Comparison of ENCODE assay signal across 8 mouse cellular contexts in genomic region chr9:114401685-114402080, GRCm38 (mm10). TPM values are rescaled to one million over a fixed set of nuclear protein-coding genes. Genes with fewer than 3 reads are reported as not detected.
DNase-seq lines count a peak whose midpoint lies in the region; ATAC-seq and TF ChIP-seq lines count a peak whose summit lies in the region.

No protein-coding gene starts in this region.

- H3K27ac ChIP-seq in heart, adult 2 months = peak overlapping the region; percentile 99
- peak overlapping the region; percentile 64 for H3K27ac ChIP-seq in ES-E14 (ENCODE audit: insufficient read depth, low read depth, low read length, poor library complexity, severe bottlenecking)
- H3K27ac ChIP-seq in embryonic facial prominence, embryonic 14.5 days (replicated peaks; ENCODE audit: low read depth, low read length) = peak overlapping the region; percentile 94
- peak overlapping the region; percentile 87 for H3K27ac ChIP-seq in kidney, adult 2 months (ENCODE audit: insufficient read depth, low read depth, low read length)
- H3K27ac ChIP-seq in stomach, embryonic 16.5 days (ENCODE audit: low read length) = peak overlapping the region; percentile 97

- H3K27me3 ChIP-seq in heart, adult 2 months (ENCODE audit: control insufficient read depth, insufficient read depth, low read length) = no peaks in the 10 kb centered on the region
- H3K27me3 ChIP-seq in embryonic facial prominence, embryonic 14.5 days (replicated peaks; ENCODE audit: control insufficient read depth, insufficient read depth, low read length) = no peaks in the 10 kb centered on the region
- no peaks in the 10 kb centered on the region for H3K27me3 ChIP-seq in kidney, adult 2 months (replicated peaks; ENCODE audit: control insufficient read depth, insufficient read depth, low read length)
- no peaks in the 10 kb centered on the region for H3K27me3 ChIP-seq in stomach, embryonic 16.5 days (ENCODE audit: control insufficient read depth, insufficient read depth, low read length)

- peak overlapping the region; percentile 70 for H3K4me2 ChIP-seq in embryonic facial prominence, embryonic 14.5 days (ENCODE audit: low read depth, low read length)
- H3K4me2 ChIP-seq in stomach, embryonic 16.5 days (ENCODE audit: low read depth, low read length) = peak overlapping the region; percentile 87

- no peaks in the 10 kb centered on the region; the same call in 1 of the 2 replicates for H3K4me1 ChIP-seq in heart, adult 2 months (ENCODE audit: control insufficient read depth, insufficient read depth, low read length)
- H3K4me1 ChIP-seq in ES-E14 (ENCODE audit: control insufficient read depth in 2 of 2, insufficient read depth in 2 of 2, low read length in 2 of 2, poor library complexity in 1 of 2) = peaks cover 6 to 7% of the 10 kb centered on the region in 2 experiments; a peak in 3 of 4 replicates
- peaks cover 5% of the 10 kb centered on the region; the same call in 1 of the 2 replicates for H3K4me1 ChIP-seq in embryonic facial prominence, embryonic 14.5 days (ENCODE audit: control insufficient read depth, insufficient read depth, low read length)
- peaks cover 9% of the 10 kb centered on the region; the same call in 1 of the 2 replicates for H3K4me1 ChIP-seq in kidney, adult 2 months (ENCODE audit: control insufficient read depth, insufficient read depth, low read length)
- peaks cover 12% of the 10 kb centered on the region for H3K4me1 ChIP-seq in stomach, embryonic 16.5 days (ENCODE audit: control insufficient read depth, insufficient read depth, low read length)

- TF ChIP-seq EP300 in heart, adult 2 months (IDR thresholded peaks at IDR 0.05; ENCODE audit: insufficient read depth, low read depth, low read length) = no peak

- peak overlapping the region; percentile 85 for H3K9ac ChIP-seq in heart, adult 2 months (ENCODE audit: low read depth, low read length)
- peak overlapping the region; percentile 90 for H3K9ac ChIP-seq in ES-E14 (ENCODE audit: insufficient read depth, low read depth, low read length, poor library complexity, severe bottlenecking)
- peak overlapping the region; percentile 92 for H3K9ac ChIP-seq in embryonic facial prominence, embryonic 14.5 days (ENCODE audit: low read depth, low read length)
- H3K9ac ChIP-seq in stomach, embryonic 16.5 days (ENCODE audit: low read length) = peak overlapping the region; percentile 93

- peak overlapping the region; percentile 95 for H3K4me3 ChIP-seq in heart, adult 2 months
- peak overlapping the region; percentile 92 to 98 for H3K4me3 ChIP-seq in ES-E14 (ENCODE audit: insufficient read depth in 1 of 2, low read depth in 1 of 2, low read length in 2 of 2, poor library complexity in 1 of 2, severe bottlenecking in 1 of 2)
- H3K4me3 ChIP-seq in embryonic facial prominence, embryonic 14.5 days (ENCODE audit: low read depth, low read length) = peak overlapping the region; percentile 72
- H3K4me3 ChIP-seq in kidney, adult 2 months (ENCODE audit: insufficient read depth, low read depth, low read length) = peak overlapping the region; percentile 94
- peak overlapping the region; percentile 93 for H3K4me3 ChIP-seq in stomach, embryonic 16.5 days (replicated peaks; ENCODE audit: low read length)

- H3K9me3 ChIP-seq in ES-E14 (ENCODE audit: control insufficient read depth, insufficient read depth, low read depth, low read length) = 0 out of 2 replicates have a peak, but pooled peaks cover 3% of the 10 kb centered on the region
- H3K9me3 ChIP-seq in embryonic facial prominence, embryonic 14.5 days (ENCODE audit: control insufficient read depth, low read length) = no peaks in the 10 kb centered on the region
- peaks cover 14% of the 10 kb centered on the region for H3K9me3 ChIP-seq in stomach, embryonic 16.5 days (replicated peaks; ENCODE audit: control insufficient read depth, low read length)

- TF ChIP-seq CTCF in heart, adult 2 months (IDR thresholded peaks at IDR 0.05) = peak; percentile 40; the same call in 1 of the 2 replicates
- no peak for TF ChIP-seq CTCF in kidney, adult 2 months (conservative IDR thresholded peaks at IDR 0.05; ENCODE audit: insufficient read depth, insufficient read length, low read depth, low read length)

- ATAC-seq in embryonic facial prominence, embryonic 14.5 days (ENCODE audit: low read depth) = no peak; the same call in 1 of the 2 replicates
- peak; percentile 41 for ATAC-seq in stomach, embryonic 16.5 days (ENCODE audit: insufficient read depth, low FRiP score)
- no peak for ATAC-seq in erythroid progenitor cell, adult 5-6 weeks (replicated peaks; ENCODE audit: low FRiP score, poor library complexity, severe bottlenecking)

- no peaks in the 10 kb centered on the region for H3K36me3 ChIP-seq in heart, adult 2 months (ENCODE audit: control insufficient read depth, insufficient read depth, low read length)
- H3K36me3 ChIP-seq in ES-E14 (ENCODE audit: control insufficient read depth, insufficient read depth, low read length, poor library complexity, severe bottlenecking) = peaks cover 29% of the 10 kb centered on the region
- peaks cover 32% of the 10 kb centered on the region for H3K36me3 ChIP-seq in embryonic facial prominence, embryonic 14.5 days (ENCODE audit: control insufficient read depth, insufficient read depth, low read length)
- no peaks in the 10 kb centered on the region for H3K36me3 ChIP-seq in kidney, adult 2 months (ENCODE audit: control insufficient read depth, insufficient read depth, low read length)
- H3K36me3 ChIP-seq in stomach, embryonic 16.5 days (ENCODE audit: control insufficient read depth, insufficient read depth, low read length) = peaks cover 29% of the 10 kb centered on the region

- no peak for TF ChIP-seq POLR2A in heart, adult 2 months (IDR thresholded peaks at IDR 0.05; ENCODE audit: insufficient read depth, low read depth, low read length)
- TF ChIP-seq POLR2A in kidney, adult 2 months (IDR thresholded peaks at IDR 0.05; ENCODE audit: low read depth, low read length) = no peak

- in situ Hi-C loops in ES-E14 (cut with MboI; ENCODE audit: low sequenced_read_pairs in 2 of 2, unreplicated experiment in 2 of 2) = no loop called here

- no peak for DNase-seq in heart, adult 2 months
- DNase-seq in heart, adult 18-20 months = no peak
- DNase-seq in ES-E14 (ENCODE audit: low read depth, low spot score) = no peak
- DNase-seq in embryonic facial prominence, embryonic 14.5 days (ENCODE audit: low spot score) = peak; percentile 58
- peak; percentile 83 for DNase-seq in kidney, adult 2 months
- DNase-seq in lung, postnatal 10 days = peak; percentile 37

- peaks cover 7% of the 10 kb centered on the region for H3K79me2 ChIP-seq in heart, adult 2 months (replicated peaks; ENCODE audit: control insufficient read depth, insufficient read depth, low read length)

- 4% methylated on average over 16 of the region's 16 CpGs for whole genome bisulfite sequencing in heart, adult 2 months
- 4% methylated on average over 16 of the region's 16 CpGs for WGBS in embryonic facial prominence, embryonic 14.5 days
- WGBS in kidney, adult 2 months = 3% methylated on average over 16 of the region's 16 CpGs
- WGBS in stomach, embryonic 16.5 days = 2% methylated on average over 16 of the region's 16 CpGs

- intact Hi-C loops in heart, adult 2 months (cut with DNase I) = loop anchor here (5.0 kb wide), 1 partner anchor 469 kb away; the partner anchor contains the start of gene Ubp1

TF ChIP-seq in ES-E14, 5 proteins besides CTCF, POLR2A, EP300 and RAD21:
- no peak for TF ChIP-seq HCFC1 (IDR thresholded peaks at IDR 0.05; ENCODE audit: borderline replicate concordance, insufficient read depth, low read length)
- TF ChIP-seq ZC3H11A (IDR thresholded peaks at IDR 0.05; ENCODE audit: borderline replicate concordance, low read depth, low read length) = no peak
- TF ChIP-seq CHD2 (IDR thresholded peaks at IDR 0.05; ENCODE audit: low read depth, low read length) = no peak
- no peak for TF ChIP-seq ZNF384 (IDR thresholded peaks at IDR 0.05; ENCODE audit: low read depth, low read length)
- TF ChIP-seq MAFK (IDR thresholded peaks at IDR 0.05; ENCODE audit: insufficient read depth, low read depth, low read length) = no peak

RNA-seq across cellular contexts. Expression of gene Tmppe, which starts 0.8 kb away (rescaled TPM):
- total RNA-seq in heart, adult 2 months (2021) = 1 to 10 TPM; 3.7 to 3.9 TPM
- polyA plus RNA-seq in heart, adult 2 months (2012; rRNA removed) = 2.7 and 4.9 TPM in 2 replicates
- total RNA-seq in heart, adult 18-20 months (2021) = 1 to 10 TPM; 3.3 to 3.8 TPM
- 37.3 and 47.1 TPM in 2 replicates for total RNA-seq in ES-E14 (2012; rRNA removed)
- polyA plus RNA-seq in embryonic facial prominence, embryonic 14.5 days (2014; fragmentation: Nextera tagmentation; extraction: Ambion mirVana) = 2.1 and 3.2 TPM in 2 replicates
- 11.4 and 15.7 TPM in 2 replicates for polyA plus RNA-seq in kidney, adult 2 months (2012; rRNA removed)
- polyA plus RNA-seq in stomach, embryonic 16.5 days (2015; fragmentation: Nextera tagmentation; extraction: Ambion mirVana) = 11.3 and 11.5 TPM in 2 replicates
- total RNA-seq in erythroid progenitor cell, adult 5-6 weeks (2015; ENCODE audit: low replicate concordance) = not detected in 2 replicates
- total RNA-seq in erythroid progenitor cell, adult 5-6 weeks (2017; ENCODE audit: low replicate concordance) = 2.3 TPM in 2 replicates

RNA-seq across cellular contexts. Expression of gene Glb1, which starts 0.8 kb away (rescaled TPM):
- total RNA-seq in heart, adult 2 months (2021) = 10 to 100 TPM; 12.2 to 14.8 TPM
- polyA plus RNA-seq in heart, adult 2 months (2012; rRNA removed) = 20.8 and 27.1 TPM in 2 replicates
- total RNA-seq in heart, adult 18-20 months (2021) = 10 to 100 TPM; 13.9 to 15.1 TPM
- total RNA-seq in ES-E14 (2012; rRNA removed) = 36.0 and 44.6 TPM in 2 replicates
- polyA plus RNA-seq in embryonic facial prominence, embryonic 14.5 days (2014; fragmentation: Nextera tagmentation; extraction: Ambion mirVana) = 42.5 and 44.6 TPM in 2 replicates
- 144 and 165 TPM in 2 replicates for polyA plus RNA-seq in kidney, adult 2 months (2012; rRNA removed)
- polyA plus RNA-seq in stomach, embryonic 16.5 days (2015; fragmentation: Nextera tagmentation; extraction: Ambion mirVana) = 73.7 and 74.2 TPM in 2 replicates
- 7.6 and 8.8 TPM in 2 replicates for total RNA-seq in erythroid progenitor cell, adult 5-6 weeks (2015; ENCODE audit: low replicate concordance)
- total RNA-seq in erythroid progenitor cell, adult 5-6 weeks (2017; ENCODE audit: low replicate concordance) = 2.3 and 3.3 TPM in 2 replicates

RNA-seq across cellular contexts. Expression of gene Crtap, which starts 11.2 kb away (rescaled TPM):
- total RNA-seq in heart, adult 2 months (2021) = 10 to 100 TPM; 28.5 to 31.2 TPM
- 67.7 and 97.4 TPM in 2 replicates for polyA plus RNA-seq in heart, adult 2 months (2012; rRNA removed)
- total RNA-seq in heart, adult 18-20 months (2021) = 10 to 100 TPM; 32.0 to 37.2 TPM
- 106 and 148 TPM in 2 replicates for total RNA-seq in ES-E14 (2012; rRNA removed)
- polyA plus RNA-seq in embryonic facial prominence, embryonic 14.5 days (2014; fragmentation: Nextera tagmentation; extraction: Ambion mirVana) = 244 and 245 TPM in 2 replicates
- 86.3 and 98.7 TPM in 2 replicates for polyA plus RNA-seq in kidney, adult 2 months (2012; rRNA removed)
- polyA plus RNA-seq in stomach, embryonic 16.5 days (2015; fragmentation: Nextera tagmentation; extraction: Ambion mirVana) = 107 and 122 TPM in 2 replicates
- total RNA-seq in erythroid progenitor cell, adult 5-6 weeks (2015; ENCODE audit: low replicate concordance) = 10.1 and 12.6 TPM in 2 replicates
- total RNA-seq in erythroid progenitor cell, adult 5-6 weeks (2017; ENCODE audit: low replicate concordance) = 1.7 and 3.5 TPM in 2 replicates

Comparison
In these comparisons a context has a peak if more than half of its experiments do, and no peak if none do; other contexts are left out.
1. DNase-seq: peak in embryonic facial prominence, embryonic 14.5 days (single experiment), kidney, adult 2 months (single experiment) and lung, postnatal 10 days (single experiment); none in heart, adult 2 months (0 of 2), heart, adult 18-20 months (0 of 2) and ES-E14 (single experiment).
2. Peak in every context shown above with its lines, with median percentiles within 50 percentile points of each other: H3K27ac ChIP-seq, H3K4me3 ChIP-seq and H3K9ac ChIP-seq.